17 mouse cellular contexts compared by ENCODE assay signal in genomic region chr10:121853385-121853808, GRCm38 (mm10).
A peak's percentile ranks its signal among the peaks of the same experiment; 100 is the strongest.
DNase-seq lines count a peak whose midpoint lies in the region; ATAC-seq and TF ChIP-seq lines count a peak whose summit lies in the region.
"Had no signal": no experiment of that assay in that cellular context is flagged by ENCODE, and none has a peak within 500 bp of the region (broad histone marks: within the 10 kb centered on the region; RNA-seq: fewer than 3 reads in every experiment).

No protein-coding gene starts in this region.

- 0 out of 2 replicates have a peak, but pooled peaks cover 2% of the 10 kb centered on the region for H3K36me3 ChIP-seq in heart, embryonic 11.5 days (ENCODE audit: control insufficient read depth, insufficient read depth, low read length)
- peaks cover 7% of the 10 kb centered on the region; the same call in 1 of the 2 replicates for H3K36me3 ChIP-seq in heart, embryonic 10.5 days
- 0 out of 2 replicates have a peak, but pooled peaks cover 3% of the 10 kb centered on the region for H3K36me3 ChIP-seq in lung, postnatal 0 days (ENCODE audit: insufficient read depth, low read length)
- no peaks in the 10 kb centered on the region for H3K36me3 ChIP-seq in MEL (ENCODE audit: control insufficient read depth in 1 of 2, insufficient read depth in 2 of 2, low read length in 2 of 2)

- no peak overlapping the region for H3K4me2 ChIP-seq in heart, embryonic 11.5 days
- no peak overlapping the region for H3K4me2 ChIP-seq in lung, postnatal 0 days (replicated peaks; ENCODE audit: low read depth, low read length)
- H3K4me2 ChIP-seq: embryonic facial prominence, embryonic 15.5 days; forebrain, embryonic 13.5 days; heart, embryonic 12.5 days; limb, embryonic 12.5 days had no signal

- H3K4me1 ChIP-seq in heart, embryonic 11.5 days (ENCODE audit: control insufficient read depth, insufficient read depth, low read length), result no peaks in the 10 kb centered on the region
- H3K4me1 ChIP-seq in heart, embryonic 10.5 days, result peaks cover 7% of the 10 kb centered on the region
- H3K4me1 ChIP-seq in lung, postnatal 0 days (ENCODE audit: insufficient read depth, low read depth, low read length), result no peaks in the 10 kb centered on the region; the same call in 1 of the 2 replicates
- no peaks in the 10 kb centered on the region for H3K4me1 ChIP-seq in MEL (ENCODE audit: control insufficient read depth in 1 of 2, insufficient read depth in 2 of 2, low read length in 2 of 2)
- H3K4me1 ChIP-seq: forebrain, embryonic 13.5 days; heart, embryonic 12.5 days; limb, embryonic 12.5 days had no signal

- WGBS in heart, embryonic 11.5 days (ENCODE audit: insufficient replicate concordance), result 37% methylated on average over 14 of the region's 14 CpGs
- WGBS in heart, embryonic 10.5 days, result 26% methylated on average over 14 of the region's 14 CpGs
- WGBS in lung, postnatal 0 days, result 49% methylated on average over 14 of the region's 14 CpGs

- no peak overlapping the region for H3K9ac ChIP-seq in heart, embryonic 11.5 days (ENCODE audit: low read depth, low read length)
- H3K9ac ChIP-seq in lung, postnatal 0 days (replicated peaks; ENCODE audit: low read depth), result no peak overlapping the region
- H3K9ac ChIP-seq in MEL (ENCODE audit: control insufficient read depth, low read depth, low read length, poor library complexity, severe bottlenecking), result no peak overlapping the region
- H3K9ac ChIP-seq: embryonic facial prominence, embryonic 15.5 days; forebrain, embryonic 13.5 days; heart, embryonic 12.5 days; limb, embryonic 12.5 days had no signal

- TF ChIP-seq CTCF in lung, postnatal 0 days (IDR thresholded peaks at IDR 0.05), result no peak
- TF ChIP-seq CTCF in MEL (IDR thresholded peaks at IDR 0.05 in 2 of 3, conservative IDR thresholded peaks at IDR 0.05 in 1 of 3; ENCODE audit: control insufficient read depth in 1 of 3, insufficient read depth in 1 of 3, low read depth in 2 of 3, low read length in 3 of 3, poor library complexity in 1 of 3, severe bottlenecking in 1 of 3), result no peak

- H3K79me2 ChIP-seq in MEL (ENCODE audit: control insufficient read depth, insufficient read depth, low read length, poor library complexity), result no peaks in the 10 kb centered on the region

- H3K27me3 ChIP-seq in heart, embryonic 11.5 days (ENCODE audit: control insufficient read depth, insufficient read depth, low read length), result no peaks in the 10 kb centered on the region
- no peaks in the 10 kb centered on the region for H3K27me3 ChIP-seq in heart, embryonic 10.5 days (ENCODE audit: insufficient read depth, poor library complexity, severe bottlenecking)
- no peaks in the 10 kb centered on the region for H3K27me3 ChIP-seq in lung, postnatal 0 days (replicated peaks; ENCODE audit: insufficient read depth, low read length)
- H3K27me3 ChIP-seq in MEL (ENCODE audit: control insufficient read depth in 1 of 2, insufficient read depth in 2 of 2, low read length in 2 of 2), result no peaks in the 10 kb centered on the region
- H3K27me3 ChIP-seq: embryonic facial prominence, embryonic 15.5 days; forebrain, embryonic 13.5 days; heart, embryonic 12.5 days; limb, embryonic 12.5 days had no signal

- ATAC-seq in heart, embryonic 11.5 days (replicated peaks; ENCODE audit: insufficient number of reproducible peaks, low FRiP score, low TSS enrichment), result peak; percentile 26; the same call in 1 of the 2 replicates
- ATAC-seq in lung, postnatal 0 days, result peak; percentile 27; the same call in 1 of the 2 replicates
- ATAC-seq in monocyte, adult 5-6 weeks (replicated peaks; ENCODE audit: insufficient number of reproducible peaks, low FRiP score, low TSS enrichment, poor library complexity, severe bottlenecking), result peak; percentile 16; the same call in 1 of the 2 replicates
- ATAC-seq: forebrain, embryonic 13.5 days had no signal

- TF ChIP-seq EP300 in lung, postnatal 0 days (IDR thresholded peaks at IDR 0.05), result no peak
- TF ChIP-seq EP300 in MEL (IDR thresholded peaks at IDR 0.05; ENCODE audit: low read depth in 1 of 2, low read length in 2 of 2), result no peak

- H3K27ac ChIP-seq in heart, embryonic 11.5 days (ENCODE audit: low read depth, low read length), result no peak overlapping the region
- H3K27ac ChIP-seq in heart, embryonic 10.5 days, result no peak overlapping the region
- no peak overlapping the region for H3K27ac ChIP-seq in lung, postnatal 0 days (ENCODE audit: low read length)
- H3K27ac ChIP-seq in MEL (ENCODE audit: control insufficient read depth, low read depth, low read length), result no peak overlapping the region
- H3K27ac ChIP-seq: embryonic facial prominence, embryonic 15.5 days; forebrain, embryonic 13.5 days; limb, embryonic 12.5 days; macrophage had no signal

- H3K4me3 ChIP-seq in heart, embryonic 11.5 days (ENCODE audit: low read depth, low read length), result no peak overlapping the region
- H3K4me3 ChIP-seq in heart, embryonic 10.5 days, result no peak overlapping the region
- H3K4me3 ChIP-seq in lung, postnatal 0 days (ENCODE audit: low read depth, low read length), result no peak overlapping the region
- H3K4me3 ChIP-seq in MEL (ENCODE audit: control insufficient read depth in 1 of 2, insufficient read depth in 1 of 2, low read depth in 2 of 2, low read length in 2 of 2), result no peak overlapping the region
- H3K4me3 ChIP-seq: embryonic facial prominence, embryonic 15.5 days; forebrain, embryonic 13.5 days; heart, embryonic 12.5 days; limb, embryonic 12.5 days had no signal

- TF ChIP-seq RAD21 in MEL (IDR thresholded peaks at IDR 0.05; ENCODE audit: low read depth, low read length), result no peak

- H3K9me3 ChIP-seq in heart, embryonic 11.5 days (replicated peaks; ENCODE audit: control insufficient read depth, low read length), result no peaks in the 10 kb centered on the region
- H3K9me3 ChIP-seq in heart, embryonic 10.5 days, result no peaks in the 10 kb centered on the region
- no peaks in the 10 kb centered on the region for H3K9me3 ChIP-seq in lung, postnatal 0 days (ENCODE audit: low read length)
- no peaks in the 10 kb centered on the region for H3K9me3 ChIP-seq in MEL (replicated peaks; ENCODE audit: insufficient read depth, low read length)
- H3K9me3 ChIP-seq: embryonic facial prominence, embryonic 15.5 days; forebrain, embryonic 13.5 days; heart, embryonic 12.5 days; limb, embryonic 12.5 days had no signal

- no peak for TF ChIP-seq POLR2A in MEL (IDR thresholded peaks at IDR 0.05; ENCODE audit: control insufficient read depth in 1 of 2, insufficient read depth in 1 of 2, low read depth in 1 of 2, low read length in 2 of 2, poor library complexity in 1 of 2)

- DNase-seq in heart, embryonic 10.5 days (ENCODE audit: low spot score), result no peak
- peak; percentile 51 for DNase-seq in lung, postnatal 0 days (ENCODE audit: low spot score)
- no peak for DNase-seq in lung, postnatal 14 days
- peak; percentile 3 for DNase-seq in MEL (ENCODE audit: low read depth, low spot score)
- no peak for DNase-seq in thymus, adult 18-20 months
- DNase-seq in adrenal gland, postnatal 14 days, result no peak
- DNase-seq: adrenal gland, adult 8-10 months; cerebellum, postnatal 14 days; gastrocnemius, postnatal 10 days; retina, postnatal 1 day had no signal

TF ChIP-seq in MEL, 35 proteins besides CTCF, POLR2A, EP300 and RAD21:
- no peak for TF ChIP-seq SIN3A (IDR thresholded peaks at IDR 0.05; ENCODE audit: low read length)
- no peak for TF ChIP-seq MAX (IDR thresholded peaks at IDR 0.05; ENCODE audit: low read length)
- no peak for TF ChIP-seq ETS1 (IDR thresholded peaks at IDR 0.05; ENCODE audit: low read depth, low read length)
- TF ChIP-seq POLR2AphosphoS2 (IDR thresholded peaks at IDR 0.05; ENCODE audit: low read length), result no peak
- TF ChIP-seq E2F4 (IDR thresholded peaks at IDR 0.05; ENCODE audit: borderline replicate concordance, low read depth, low read length), result no peak

Comparison
In these comparisons a context has a peak if more than half of its experiments do, and no peak if none do; other contexts are left out.
1. DNase-seq: peak in lung, postnatal 0 days (single experiment) and MEL (single experiment); none in heart, embryonic 10.5 days (single experiment), lung, postnatal 14 days (single experiment), thymus, adult 18-20 months (0 of 2) and adrenal gland, postnatal 14 days (single experiment).
2. Peak in every context shown above with its lines, with median percentiles within 50 percentile points of each other: ATAC-seq.